ENCODE assay signal across 1 mouse cellular context in the genomic region with DNA sequence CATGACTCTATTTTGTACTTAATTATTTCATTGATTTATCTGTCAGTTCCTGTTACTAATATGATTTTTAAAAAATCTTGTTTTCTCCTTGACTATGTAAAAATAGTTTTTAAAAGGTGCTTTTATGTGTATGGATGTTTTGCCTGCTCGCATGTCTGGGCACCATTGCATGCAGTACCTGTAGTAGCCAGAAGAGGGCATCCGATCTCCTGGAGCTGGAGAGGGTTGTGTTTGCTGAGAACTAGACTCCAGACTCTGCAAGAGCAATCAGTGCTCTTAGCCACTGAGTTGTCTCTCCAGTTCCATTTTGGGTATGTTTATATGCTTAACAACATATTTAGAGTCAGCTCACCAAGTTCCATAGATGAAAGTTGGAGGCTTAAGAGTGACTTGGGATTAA.
TF ChIP-seq lines count a peak whose summit lies in the region.

No protein-coding gene starts in this region.

TF ChIP-seq in CH12.LX, 34 proteins besides CTCF, POLR2A, EP300 and RAD21:
- no peak for TF ChIP-seq POLR2AphosphoS2 (IDR thresholded peaks at IDR 0.05; ENCODE audit: low read depth, low read length)
- TF ChIP-seq SMC3 (IDR thresholded peaks at IDR 0.05; ENCODE audit: low read depth, low read length), result peak; percentile 57
- no peak for TF ChIP-seq ETS1 (conservative IDR thresholded peaks at IDR 0.05; ENCODE audit: low read depth, low read length)
